Mouse (Mus musculus): ENCODE data around the gene Sesn1.

Sesn1 gene

GRCm38 (mm10) chr10:41957421-41958225 is 147.9 kb downstream of the Sesn1 start:
- in situ Hi-C loops (cut with MboI, MseI): loop anchor here in 1 of 2 experiments (10.0 kb wide), 1 partner anchor 123 kb away; no protein-coding TSS in a partner anchor
